In genomic region chr2:118478833-118479549, GRCm38 (mm10) we compare ENCODE assay signal across 8 mouse cellular contexts. TPM values are rescaled to one million over a fixed set of nuclear protein-coding genes. Genes with fewer than 3 reads are reported as not detected.
DNase-seq lines count a peak whose midpoint lies in the region; ATAC-seq and TF ChIP-seq lines count a peak whose summit lies in the region.

No protein-coding gene starts in this region.

- no peak for DNase-seq in heart, adult 2 months
- no peak for DNase-seq in heart, postnatal 36 days
- DNase-seq in 416B (ENCODE audit: low read depth) = peak; percentile 21
- peak; percentile 20 for DNase-seq in embryonic facial prominence, embryonic 14.5 days (ENCODE audit: low spot score)
- DNase-seq in spleen, adult 12 weeks (ENCODE audit: low spot score) = no peak
- DNase-seq in adrenal gland, postnatal 10 days = no peak

- WGBS in heart, adult 2 months = 2% methylated on average over 52 of the region's 52 CpGs
- WGBS in embryonic facial prominence, embryonic 14.5 days = 2% methylated on average over 37 of the region's 52 CpGs
- 3% methylated on average over 52 of the region's 52 CpGs for WGBS in limb, embryonic 13.5 days
- WGBS in olfactory bulb, adult 2 months = under 1% methylated on average over 52 of the region's 52 CpGs

- peaks cover 4% of the 10 kb centered on the region for H3K4me1 ChIP-seq in heart, adult 2 months (ENCODE audit: control insufficient read depth, insufficient read depth, low read length)
- H3K4me1 ChIP-seq in embryonic facial prominence, embryonic 14.5 days (ENCODE audit: control insufficient read depth, insufficient read depth, low read length) = peaks cover 12% of the 10 kb centered on the region
- H3K4me1 ChIP-seq in limb, embryonic 13.5 days = peaks cover 14% of the 10 kb centered on the region
- peaks cover 8% of the 10 kb centered on the region for H3K4me1 ChIP-seq in olfactory bulb, adult 2 months (ENCODE audit: control insufficient read depth, insufficient read depth, low read length)

- TF ChIP-seq POLR2A in heart, adult 2 months (IDR thresholded peaks at IDR 0.05; ENCODE audit: insufficient read depth, low read depth, low read length) = no peak
- no peak for TF ChIP-seq POLR2A in olfactory bulb, adult 2 months (IDR thresholded peaks at IDR 0.05; ENCODE audit: insufficient read depth, low read depth, low read length)

- no peak for TF ChIP-seq EP300 in heart, adult 2 months (IDR thresholded peaks at IDR 0.05; ENCODE audit: insufficient read depth, low read depth, low read length)

- TF ChIP-seq CTCF in heart, adult 2 months (IDR thresholded peaks at IDR 0.05) = no peak
- TF ChIP-seq CTCF in olfactory bulb, adult 2 months (IDR thresholded peaks at IDR 0.05; ENCODE audit: insufficient read depth, low read depth, low read length) = no peak

- peak overlapping the region; percentile 97 for H3K27ac ChIP-seq in heart, adult 2 months
- H3K27ac ChIP-seq in embryonic facial prominence, embryonic 14.5 days (replicated peaks; ENCODE audit: low read depth, low read length) = peak overlapping the region; percentile 84
- H3K27ac ChIP-seq in limb, embryonic 13.5 days = peak overlapping the region; percentile 69; the same call in 1 of the 2 replicates
- H3K27ac ChIP-seq in olfactory bulb, adult 2 months (ENCODE audit: insufficient read depth, low read depth, low read length) = peak overlapping the region; percentile 50; the same call in 1 of the 2 replicates

- peak overlapping the region; percentile 92 for H3K9ac ChIP-seq in heart, adult 2 months (ENCODE audit: low read depth, low read length)
- H3K9ac ChIP-seq in embryonic facial prominence, embryonic 14.5 days (ENCODE audit: low read depth, low read length) = peak overlapping the region; percentile 91
- peak overlapping the region; percentile 94 for H3K9ac ChIP-seq in limb, embryonic 13.5 days

- H3K4me3 ChIP-seq in heart, adult 2 months = peak overlapping the region; percentile 92
- peak overlapping the region; percentile 94 for H3K4me3 ChIP-seq in embryonic facial prominence, embryonic 14.5 days (ENCODE audit: low read depth, low read length)
- H3K4me3 ChIP-seq in limb, embryonic 13.5 days = peak overlapping the region; percentile 95
- peak overlapping the region; percentile 85 for H3K4me3 ChIP-seq in olfactory bulb, adult 2 months (ENCODE audit: insufficient read depth, low read depth, low read length)

- H3K9me3 ChIP-seq in embryonic facial prominence, embryonic 14.5 days (ENCODE audit: control insufficient read depth, low read length) = no peaks in the 10 kb centered on the region
- H3K9me3 ChIP-seq in limb, embryonic 13.5 days = no peaks in the 10 kb centered on the region

- H3K79me2 ChIP-seq in heart, adult 2 months (replicated peaks; ENCODE audit: control insufficient read depth, insufficient read depth, low read length) = peaks cover 2% of the 10 kb centered on the region

- no peaks in the 10 kb centered on the region for H3K27me3 ChIP-seq in heart, adult 2 months (ENCODE audit: control insufficient read depth, insufficient read depth, low read length)
- no peaks in the 10 kb centered on the region for H3K27me3 ChIP-seq in embryonic facial prominence, embryonic 14.5 days (replicated peaks; ENCODE audit: control insufficient read depth, insufficient read depth, low read length)
- H3K27me3 ChIP-seq in limb, embryonic 13.5 days = no peaks in the 10 kb centered on the region

- no peak for ATAC-seq in embryonic facial prominence, embryonic 14.5 days (ENCODE audit: low read depth)
- peak; percentile 66 for ATAC-seq in limb, embryonic 13.5 days (ENCODE audit: low FRiP score, low read depth)

- intact Hi-C loops in heart, adult 2 months (cut with DNase I) = no loop called here
- intact Hi-C loops in heart, postnatal 36 days (cut with DNase I) = loop anchor here (5.0 kb wide), 1 partner anchor 217 kb away; no protein-coding TSS in a partner anchor

- H3K4me2 ChIP-seq in embryonic facial prominence, embryonic 14.5 days (ENCODE audit: low read depth, low read length) = peak overlapping the region; percentile 73
- peak overlapping the region; percentile 88 for H3K4me2 ChIP-seq in limb, embryonic 13.5 days (replicated peaks)

- H3K36me3 ChIP-seq in heart, adult 2 months (ENCODE audit: control insufficient read depth, insufficient read depth, low read length) = 0 out of 2 replicates have a peak, but pooled peaks cover 2% of the 10 kb centered on the region
- H3K36me3 ChIP-seq in embryonic facial prominence, embryonic 14.5 days (ENCODE audit: control insufficient read depth, insufficient read depth, low read length) = peaks cover 31% of the 10 kb centered on the region
- H3K36me3 ChIP-seq in limb, embryonic 13.5 days = peaks cover 39% of the 10 kb centered on the region

RNA-seq across cellular contexts. Expression of gene Srp14, which starts 0.5 kb away (rescaled TPM):
- 100 to 1,000 TPM; 116 to 129 TPM for total RNA-seq in heart, adult 2 months (2021)
- polyA plus RNA-seq in heart, adult 2 months (2012; rRNA removed) = 64.9 and 112 TPM in 2 replicates
- 100 to 1,000 TPM; 114 to 118 TPM for total RNA-seq in heart, postnatal 36 days (2021)
- polyA plus RNA-seq in embryonic facial prominence, embryonic 14.5 days (2014; fragmentation: Nextera tagmentation; extraction: Ambion mirVana) = 237 and 260 TPM in 2 replicates
- 244 and 249 TPM in 2 replicates for polyA plus RNA-seq in limb, embryonic 13.5 days (2015; fragmentation: Nextera tagmentation; extraction: Ambion mirVana)
- 413 and 726 TPM in 2 replicates for polyA plus RNA-seq in olfactory bulb, adult 2 months (2012; ENCODE audit: insufficient read depth, insufficient read length, low replicate concordance, missing spikeins)
- total RNA-seq in adrenal gland, postnatal 10 days (2021) = 100 to 1,000 TPM; 139 to 146 TPM

Comparison
In these comparisons a context has a peak if more than half of its experiments do, and no peak if none do; other contexts are left out.
1. DNase-seq: peak in 416B (single experiment) and embryonic facial prominence, embryonic 14.5 days (single experiment); none in heart, adult 2 months (0 of 2), heart, postnatal 36 days (0 of 2), spleen, adult 12 weeks (single experiment) and adrenal gland, postnatal 10 days (single experiment).
2. Peak in every context shown above with its lines, with median percentiles within 50 percentile points of each other: H3K27ac ChIP-seq, H3K4me3 ChIP-seq and H3K9ac ChIP-seq.